In genomic region chr10:80421651-80422472, GRCm38 (mm10) we compare ENCODE assay signal across 12 mouse cellular contexts. TPM values are rescaled to one million over a fixed set of nuclear protein-coding genes. Genes with fewer than 3 reads are reported as not detected.
DNase-seq lines count a peak whose midpoint lies in the region; ATAC-seq and TF ChIP-seq lines count a peak whose summit lies in the region.
"Had no signal": no experiment of that assay in that cellular context is flagged by ENCODE, and none has a peak within 500 bp of the region (broad histone marks: within the 10 kb centered on the region; RNA-seq: fewer than 3 reads in every experiment).

No protein-coding gene starts in this region.

- no peak overlapping the region for H3K4me2 ChIP-seq in forebrain, embryonic 12.5 days
- no peak overlapping the region for H3K4me2 ChIP-seq in forebrain, embryonic 15.5 days (replicated peaks)
- 0 out of 2 replicates have a peak overlapping the region, but pooled peaks have one; percentile 21 for H3K4me2 ChIP-seq in midbrain, embryonic 14.5 days (ENCODE audit: low read length)

- peaks cover 40% of the 10 kb centered on the region for H3K4me1 ChIP-seq in forebrain, embryonic 12.5 days
- H3K4me1 ChIP-seq in forebrain, embryonic 10.5 days = peaks cover 22% of the 10 kb centered on the region
- peaks cover 52% of the 10 kb centered on the region for H3K4me1 ChIP-seq in forebrain, embryonic 15.5 days
- 0 out of 2 replicates have a peak, but pooled peaks cover 7% of the 10 kb centered on the region for H3K4me1 ChIP-seq in midbrain, embryonic 14.5 days (ENCODE audit: control insufficient read depth, insufficient read depth, low read length)
- H3K4me1 ChIP-seq in thymus, adult 2 months (replicated peaks; ENCODE audit: control insufficient read depth, insufficient read depth, low read length) = no peaks in the 10 kb centered on the region

- TF ChIP-seq POLR2A in thymus, adult 2 months (IDR thresholded peaks at IDR 0.05; ENCODE audit: control insufficient read depth, extremely low read depth, insufficient read depth, low read length, poor library complexity) = no peak

- peak overlapping the region; percentile 62 for H3K27ac ChIP-seq in forebrain, embryonic 12.5 days
- no peak overlapping the region; the same call in 1 of the 2 replicates for H3K27ac ChIP-seq in forebrain, embryonic 10.5 days
- H3K27ac ChIP-seq in forebrain, embryonic 15.5 days (replicated peaks) = peak overlapping the region; percentile 69
- H3K27ac ChIP-seq in midbrain, embryonic 14.5 days (replicated peaks; ENCODE audit: low read depth, low read length) = peak overlapping the region; percentile 77
- no peak overlapping the region for H3K27ac ChIP-seq in thymus, adult 2 months (ENCODE audit: control insufficient read depth, insufficient read depth, low read length)
- H3K27ac ChIP-seq: macrophage had no signal

- TF ChIP-seq CTCF in thymus, adult 2 months (IDR thresholded peaks at IDR 0.05; ENCODE audit: borderline replicate concordance, control insufficient read depth, extremely low read depth, insufficient read depth, low read length, poor library complexity) = no peak

- no peaks in the 10 kb centered on the region for H3K27me3 ChIP-seq in forebrain, embryonic 12.5 days
- H3K27me3 ChIP-seq in forebrain, embryonic 10.5 days (ENCODE audit: poor library complexity, severe bottlenecking) = no peaks in the 10 kb centered on the region
- H3K27me3 ChIP-seq in forebrain, embryonic 15.5 days = no peaks in the 10 kb centered on the region
- H3K27me3 ChIP-seq in midbrain, embryonic 14.5 days (ENCODE audit: control insufficient read depth, insufficient read depth, low read length) = no peaks in the 10 kb centered on the region
- H3K27me3 ChIP-seq in thymus, adult 2 months (ENCODE audit: control insufficient read depth, insufficient read depth, low read length) = no peaks in the 10 kb centered on the region

- H3K4me3 ChIP-seq in forebrain, embryonic 12.5 days (replicated peaks) = no peak overlapping the region
- no peak overlapping the region for H3K4me3 ChIP-seq in forebrain, embryonic 10.5 days
- no peak overlapping the region for H3K4me3 ChIP-seq in forebrain, embryonic 15.5 days
- H3K4me3 ChIP-seq in midbrain, embryonic 14.5 days (replicated peaks; ENCODE audit: low read depth, low read length) = no peak overlapping the region
- H3K4me3 ChIP-seq in thymus, adult 2 months (ENCODE audit: control insufficient read depth, insufficient read depth, low read length) = no peak overlapping the region

- H3K9ac ChIP-seq in forebrain, embryonic 12.5 days = no peak overlapping the region
- no peak overlapping the region for H3K9ac ChIP-seq in forebrain, embryonic 15.5 days (replicated peaks)
- no peak overlapping the region for H3K9ac ChIP-seq in midbrain, embryonic 14.5 days (replicated peaks; ENCODE audit: low read length)

- no peaks in the 10 kb centered on the region for H3K9me3 ChIP-seq in forebrain, embryonic 12.5 days
- H3K9me3 ChIP-seq in forebrain, embryonic 10.5 days = peaks cover 15% of the 10 kb centered on the region; the same call in 1 of the 2 replicates
- H3K9me3 ChIP-seq in forebrain, embryonic 15.5 days = no peaks in the 10 kb centered on the region
- no peaks in the 10 kb centered on the region for H3K9me3 ChIP-seq in midbrain, embryonic 14.5 days (ENCODE audit: control insufficient read depth, low read length)

- H3K36me3 ChIP-seq in forebrain, embryonic 12.5 days (replicated peaks) = peaks cover 96% of the 10 kb centered on the region
- peaks cover 100% of the 10 kb centered on the region for H3K36me3 ChIP-seq in forebrain, embryonic 10.5 days (replicated peaks)
- H3K36me3 ChIP-seq in forebrain, embryonic 15.5 days = peaks cover 73% of the 10 kb centered on the region
- peaks cover 86% of the 10 kb centered on the region for H3K36me3 ChIP-seq in midbrain, embryonic 14.5 days (ENCODE audit: control insufficient read depth, insufficient read depth, low read length)
- peaks cover 68% of the 10 kb centered on the region for H3K36me3 ChIP-seq in thymus, adult 2 months (ENCODE audit: control insufficient read depth, insufficient read depth, low read length)

- ATAC-seq in forebrain, embryonic 12.5 days (ENCODE audit: low FRiP score) = no peak
- peak; percentile 36; the same call in 1 of the 2 replicates for ATAC-seq in forebrain, embryonic 15.5 days (replicated peaks)
- no peak for ATAC-seq in midbrain, embryonic 14.5 days (ENCODE audit: low FRiP score, low TSS enrichment)
- ATAC-seq in monocyte, adult 5-6 weeks (replicated peaks; ENCODE audit: insufficient number of reproducible peaks, low FRiP score, low TSS enrichment, poor library complexity, severe bottlenecking) = no peak

- WGBS in forebrain, embryonic 12.5 days = 78% methylated on average over 9 of the region's 9 CpGs
- 89% methylated on average over 9 of the region's 9 CpGs for WGBS in forebrain, embryonic 10.5 days
- WGBS in forebrain, embryonic 15.5 days = 69% methylated on average over 9 of the region's 9 CpGs
- WGBS in midbrain, embryonic 14.5 days = 82% methylated on average over 9 of the region's 9 CpGs
- WGBS in thymus, adult 2 months = 95% methylated on average over 9 of the region's 9 CpGs

- no peak for DNase-seq in forebrain, embryonic 10.5 days (ENCODE audit: extremely low spot score, low spot score)
- DNase-seq in MEL-GATA-1-ER (ENCODE audit: extremely low read depth, low read depth) = peak; percentile 74
- no peak for DNase-seq in midbrain, embryonic 14.5 days
- no peak for DNase-seq in thymus, adult 2 months
- DNase-seq in layer of hippocampus, adult 9-11 months = no peak
- DNase-seq: B cell, adult 2 months; gastrocnemius, postnatal 36 days; right cerebral cortex, postnatal 14 days had no signal

RNA-seq across cellular contexts. Expression of gene Tcf3, which starts 11.6 kb away (rescaled TPM):
- polyA plus RNA-seq in forebrain, embryonic 12.5 days (2016; fragmentation: Nextera tagmentation; extraction: Ambion mirVana) = 203 and 205 TPM in 2 replicates
- 191 and 199 TPM in 2 replicates for polyA plus RNA-seq in forebrain, embryonic 10.5 days (2016; fragmentation: Nextera tagmentation; extraction: Ambion mirVana)
- 85.2 and 89.6 TPM in 2 replicates for polyA plus RNA-seq in forebrain, embryonic 15.5 days (2015; fragmentation: Nextera tagmentation; extraction: Ambion mirVana)
- polyA plus RNA-seq in midbrain, embryonic 14.5 days (2014; fragmentation: Nextera tagmentation; extraction: Ambion mirVana) = 49.8 and 60.4 TPM in 2 replicates
- 341 and 425 TPM in 2 replicates for polyA plus RNA-seq in thymus, adult 2 months (2012; rRNA removed)
- 18.9 to 30.0 TPM (median 26.1 TPM) in 3 replicates for total RNA-seq in monocyte, adult 5-6 weeks (2017)

RNA-seq across cellular contexts. Expression of gene Uqcr11, which starts 15.2 kb away (rescaled TPM):
- polyA plus RNA-seq in forebrain, embryonic 12.5 days (2016; fragmentation: Nextera tagmentation; extraction: Ambion mirVana) = 371 and 400 TPM in 2 replicates
- polyA plus RNA-seq in forebrain, embryonic 10.5 days (2016; fragmentation: Nextera tagmentation; extraction: Ambion mirVana) = 625 and 631 TPM in 2 replicates
- polyA plus RNA-seq in forebrain, embryonic 15.5 days (2015; fragmentation: Nextera tagmentation; extraction: Ambion mirVana) = 551 and 574 TPM in 2 replicates
- 532 and 742 TPM in 2 replicates for polyA plus RNA-seq in midbrain, embryonic 14.5 days (2014; fragmentation: Nextera tagmentation; extraction: Ambion mirVana)
- polyA plus RNA-seq in thymus, adult 2 months (2012; rRNA removed) = 1,246 and 1,699 TPM in 2 replicates
- 56.9 to 82.5 TPM (median 76.8 TPM) in 3 replicates for total RNA-seq in monocyte, adult 5-6 weeks (2017)

RNA-seq across cellular contexts. Expression of gene Mbd3, which starts 22.5 kb away (rescaled TPM):
- polyA plus RNA-seq in forebrain, embryonic 12.5 days (2016; fragmentation: Nextera tagmentation; extraction: Ambion mirVana) = 312 and 327 TPM in 2 replicates
- 343 and 346 TPM in 2 replicates for polyA plus RNA-seq in forebrain, embryonic 10.5 days (2016; fragmentation: Nextera tagmentation; extraction: Ambion mirVana)
- polyA plus RNA-seq in forebrain, embryonic 15.5 days (2015; fragmentation: Nextera tagmentation; extraction: Ambion mirVana) = 281 and 295 TPM in 2 replicates
- 166 and 208 TPM in 2 replicates for polyA plus RNA-seq in midbrain, embryonic 14.5 days (2014; fragmentation: Nextera tagmentation; extraction: Ambion mirVana)
- 268 and 290 TPM in 2 replicates for polyA plus RNA-seq in thymus, adult 2 months (2012; rRNA removed)
- 11.4 to 34.6 TPM (median 18.6 TPM) in 3 replicates for total RNA-seq in monocyte, adult 5-6 weeks (2017)

RNA-seq across cellular contexts. Expression of gene Mex3d, which starts 34.4 kb away (rescaled TPM):
- polyA plus RNA-seq in forebrain, embryonic 12.5 days (2016; fragmentation: Nextera tagmentation; extraction: Ambion mirVana) = 17.3 and 21.3 TPM in 2 replicates
- polyA plus RNA-seq in forebrain, embryonic 10.5 days (2016; fragmentation: Nextera tagmentation; extraction: Ambion mirVana) = 6.8 and 7.0 TPM in 2 replicates
- polyA plus RNA-seq in forebrain, embryonic 15.5 days (2015; fragmentation: Nextera tagmentation; extraction: Ambion mirVana) = 22.0 and 22.7 TPM in 2 replicates
- polyA plus RNA-seq in midbrain, embryonic 14.5 days (2014; fragmentation: Nextera tagmentation; extraction: Ambion mirVana) = 17.3 and 28.2 TPM in 2 replicates
- 34.9 and 38.2 TPM in 2 replicates for polyA plus RNA-seq in thymus, adult 2 months (2012; rRNA removed)
- total RNA-seq in monocyte, adult 5-6 weeks (2017) = 4.1 to 5.3 TPM (median 5.2 TPM) in 3 replicates

Comparison
In these comparisons a context has a peak if more than half of its experiments do, and no peak if none do; other contexts are left out.
1. H3K27ac ChIP-seq: peak in forebrain, embryonic 12.5 days (single experiment), forebrain, embryonic 15.5 days (single experiment) and midbrain, embryonic 14.5 days (single experiment); none in forebrain, embryonic 10.5 days (single experiment) and thymus, adult 2 months (single experiment).